Mouse (Mus musculus) gastrocnemius, adult 18-20 months (tissue): Measurements from ENCODE around the gene Psmb8. TPM values are rescaled to one million over a fixed set of nuclear protein-coding genes. Genes with fewer than 3 reads are reported as not detected.
"Not testable (repeated sequence)": the region's sequence is repeated elsewhere in the genome, so short reads cannot be mapped to it uniquely, and the experiment has no call there.

Source experiments
- DNase-seq: peaks from one replicate; pipeline ENCODE4 v3.0.0; 2021; ENCODE audit warnings: low spot score
- total RNA-seq, 2 experiments: library from RNA; stranded (reverse); gene quantifications; 2 replicates each; pipeline ENCODE4 v1.2.3; 2021

Gene Psmb8
- total RNA-seq, 2 experiments from 2014 or later: 3.2 to 6.7 TPM

- no peak for DNase-seq
Measured at GRCm38 (mm10) chr17:34211746-34212365, 14.3 kb downstream of the Psmb8 start.

DNA sequence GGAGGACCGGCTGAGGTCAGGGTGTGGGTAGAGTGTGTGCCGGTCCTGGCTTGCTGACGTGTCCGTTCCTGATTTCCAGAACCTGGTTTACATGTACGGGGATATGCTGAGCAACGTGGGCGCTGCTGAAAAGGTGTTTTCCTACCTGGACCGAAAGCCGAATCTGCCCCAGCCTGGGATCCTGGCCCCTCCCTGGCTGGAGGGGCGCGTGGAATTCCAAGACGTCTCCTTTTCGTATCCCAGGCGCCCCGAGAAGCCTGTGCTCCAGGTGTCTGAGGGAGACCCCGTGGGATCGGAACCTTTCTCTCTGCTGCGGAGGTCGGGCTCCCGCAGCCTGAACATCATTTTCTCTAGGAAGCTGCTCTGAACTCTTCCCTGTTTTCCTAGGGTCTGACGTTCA lies 16.4 kb downstream of the Psmb8 start:
- no peak for DNase-seq

DNA sequence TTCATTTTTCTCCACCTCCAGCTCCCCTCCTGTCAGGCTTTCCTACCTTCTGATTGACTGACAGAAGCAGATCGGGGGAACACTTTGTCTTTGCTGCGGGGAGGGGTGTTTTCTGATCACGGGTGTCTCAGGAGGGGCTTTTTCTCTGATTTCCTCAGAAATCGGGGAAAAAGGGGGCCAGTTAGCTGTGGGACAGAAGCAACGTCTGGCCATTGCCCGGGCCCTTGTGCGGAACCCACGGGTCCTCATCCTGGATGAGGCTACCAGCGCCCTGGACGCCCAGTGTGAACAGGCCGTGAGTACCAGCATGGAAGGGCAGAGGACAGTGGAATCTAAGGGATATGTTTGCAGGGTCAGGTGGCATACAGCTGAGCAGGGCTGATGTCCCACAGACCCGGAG lies 17.7 kb downstream of the Psmb8 start:
- DNase-seq: no peak

DNA sequence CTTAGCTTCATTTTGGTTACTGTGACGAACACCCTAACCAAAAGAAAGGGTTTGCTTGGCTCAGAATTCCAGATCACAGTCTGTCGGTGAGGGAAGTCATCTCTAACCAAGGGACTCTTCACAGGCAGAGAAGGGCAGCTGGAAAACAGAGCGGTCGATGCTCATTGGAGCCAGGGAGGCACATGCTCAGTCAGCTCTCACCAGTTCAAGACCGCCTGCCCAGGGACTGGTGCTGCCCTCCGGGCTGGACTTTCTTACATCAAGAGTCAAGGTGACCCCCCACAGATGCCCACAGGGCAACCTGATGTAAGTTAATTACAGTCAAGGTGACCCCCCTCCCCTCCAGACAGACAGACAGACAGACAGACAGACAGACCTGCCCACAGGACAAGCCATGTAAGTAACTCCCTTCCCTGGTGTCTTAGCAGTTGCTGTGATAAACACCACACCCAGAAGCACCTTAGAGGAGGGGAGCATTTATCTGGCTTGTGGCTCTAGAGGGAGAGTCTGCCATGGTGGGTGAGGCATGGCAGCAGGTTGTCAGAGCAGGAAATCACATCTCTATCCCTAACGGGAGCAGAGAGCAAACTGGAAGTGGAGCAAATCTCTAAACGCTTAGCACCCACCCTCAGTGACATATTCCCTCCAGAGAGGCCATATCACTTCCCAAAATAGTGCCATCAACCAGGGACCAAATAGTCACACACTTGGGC lies 19.9 kb downstream of the Psmb8 start:
- no peak for DNase-seq

DNA sequence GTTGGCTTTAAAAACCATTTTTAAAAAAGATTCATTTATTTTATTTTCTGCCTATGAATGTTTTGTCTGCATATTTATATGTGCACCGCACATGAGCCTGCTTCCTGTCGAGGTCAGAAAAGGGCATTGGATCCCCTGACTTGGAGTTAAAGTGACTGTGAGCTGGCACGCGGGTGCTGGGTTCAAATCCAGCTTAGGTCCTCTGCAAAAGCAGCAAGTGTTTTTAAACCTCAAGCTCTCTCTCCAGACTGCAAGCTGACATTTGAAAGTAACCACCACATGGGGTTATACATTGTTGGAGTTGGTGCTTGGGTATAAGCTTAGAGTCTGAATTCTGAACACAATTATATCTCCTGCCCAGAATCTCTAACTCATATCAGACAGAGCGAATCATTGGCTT lies 20.5 kb downstream of the Psmb8 start:
- no peak for DNase-seq

DNA sequence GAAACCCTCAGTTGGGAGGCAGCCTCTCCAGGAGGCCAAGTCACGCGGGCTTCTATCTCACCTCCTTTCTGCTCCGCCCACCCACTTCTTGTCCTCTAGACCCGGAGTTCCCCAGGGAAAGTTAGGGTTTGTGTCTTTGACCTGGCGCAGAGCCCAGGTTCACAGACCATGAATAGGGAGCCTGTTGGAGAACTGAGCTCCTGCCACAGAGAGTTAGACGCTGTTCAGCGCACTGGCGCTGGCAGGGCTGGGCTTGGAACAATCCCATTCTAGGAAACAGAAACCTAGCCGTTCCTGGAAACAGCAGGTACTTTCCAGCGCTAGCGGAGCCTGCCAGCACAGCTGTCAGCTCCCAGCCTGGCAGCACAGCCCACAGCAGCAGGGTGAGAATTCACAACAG lies 21.2 kb downstream of the Psmb8 start:
- peak; percentile 79 for DNase-seq

- DNase-seq: not testable (repeated sequence)
Measured at GRCm38 (mm10) chr17:34219096-34219495, 21.6 kb downstream of the Psmb8 start.

DNA sequence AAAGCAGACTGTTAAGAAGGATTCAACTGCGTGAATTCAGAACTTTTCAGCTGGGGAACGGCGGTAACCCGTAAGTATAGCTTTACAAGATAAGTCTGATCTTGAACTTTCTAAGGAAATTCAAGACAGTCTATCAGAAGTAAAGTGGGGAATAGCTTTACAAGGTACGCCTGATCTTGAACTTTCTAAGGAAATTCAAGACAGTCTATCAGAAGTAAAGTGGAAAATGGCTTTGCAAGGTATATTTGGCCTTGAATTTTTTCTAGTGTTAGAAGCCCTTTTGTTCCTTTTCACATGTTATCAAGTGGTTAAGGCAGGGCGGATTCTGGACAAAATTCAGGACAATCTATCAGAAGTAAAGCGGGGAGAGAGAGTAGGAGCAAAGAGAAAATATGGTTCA lies 22.3 kb downstream of the Psmb8 start:
- peak; percentile 66 for DNase-seq

DNA sequence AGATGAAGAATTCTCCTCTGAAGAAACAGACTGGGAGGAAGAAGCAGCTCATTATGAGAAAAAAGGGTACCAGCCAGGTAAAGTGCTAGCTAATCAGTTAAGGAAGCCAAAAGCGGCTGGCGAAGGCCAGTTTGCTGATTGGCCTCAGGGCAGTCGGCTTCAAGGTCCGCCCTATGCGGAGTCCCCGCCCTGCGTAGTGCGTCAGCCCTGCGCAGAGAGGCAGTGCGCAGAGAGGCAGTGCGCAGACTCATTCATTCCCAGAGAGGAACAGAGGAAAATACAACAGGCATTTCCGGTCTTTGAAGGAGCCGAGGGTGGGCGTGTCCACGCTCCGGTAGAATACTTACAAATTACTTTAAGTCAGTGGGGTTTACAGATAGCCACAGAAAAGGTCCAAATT lies 22.9 kb downstream of the Psmb8 start:
- DNase-seq: not testable (repeated sequence)

DNA sequence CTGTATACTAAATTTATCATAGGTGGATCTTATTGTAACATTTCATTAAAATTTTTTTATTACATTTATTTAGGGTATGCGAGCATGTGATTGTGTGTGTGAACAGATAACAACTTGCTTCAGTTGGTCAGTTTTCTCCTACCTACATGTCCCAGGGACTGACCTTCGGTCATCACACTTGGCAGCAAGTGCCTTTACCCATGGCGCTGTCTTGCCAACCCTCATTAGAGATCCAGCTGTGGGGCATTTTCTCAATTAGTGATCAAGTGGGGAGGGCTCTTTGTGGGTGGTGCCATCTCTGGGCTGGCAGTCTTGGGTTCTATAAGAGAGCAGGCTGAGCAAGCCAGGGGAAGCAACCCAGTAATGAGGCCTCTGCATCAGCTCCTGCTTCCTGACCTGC lies 27.3 kb downstream of the Psmb8 start:
- DNase-seq: no peak

DNA sequence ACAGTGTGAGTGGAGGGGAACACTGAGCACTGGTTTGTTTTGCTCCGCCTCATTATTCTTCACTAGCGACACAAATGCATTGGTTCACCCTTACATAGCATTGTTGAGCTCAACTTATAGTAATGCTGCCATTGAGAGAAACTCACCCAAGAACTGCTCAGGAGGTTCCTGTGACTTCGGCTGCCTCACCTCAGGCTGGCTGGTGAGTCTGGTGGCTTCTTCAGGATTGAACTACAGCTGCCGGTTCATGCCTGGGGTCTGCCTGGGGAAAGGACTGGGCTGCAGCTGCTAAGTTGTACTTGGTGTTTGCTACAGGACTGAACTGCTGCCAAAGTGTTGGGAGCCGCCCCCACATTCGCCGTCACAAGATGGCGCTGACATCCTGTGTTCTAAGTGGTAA lies 27.9 kb downstream of the Psmb8 start:
- no peak for DNase-seq

DNA sequence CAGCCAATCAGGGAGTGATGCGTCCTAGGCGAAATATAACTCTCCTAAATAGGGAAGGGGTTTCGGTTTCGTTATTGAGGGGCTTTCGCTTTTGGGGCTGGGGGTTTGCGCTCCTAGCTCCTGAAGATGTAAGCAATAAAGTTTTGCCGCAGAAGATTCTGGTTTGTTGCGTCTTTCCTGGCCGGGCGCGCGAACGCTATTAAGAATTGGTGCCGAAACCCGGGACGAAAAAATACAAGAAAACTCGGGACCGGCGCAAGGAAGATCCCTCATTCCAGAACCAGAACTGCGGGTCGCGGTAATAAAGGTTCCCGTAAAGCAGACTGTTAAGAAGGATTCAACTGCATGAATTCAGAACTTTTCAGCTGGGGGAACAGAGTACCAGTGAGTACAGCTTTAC lies 28.4 kb downstream of the Psmb8 start:
- DNase-seq: not testable (repeated sequence)

DNA sequence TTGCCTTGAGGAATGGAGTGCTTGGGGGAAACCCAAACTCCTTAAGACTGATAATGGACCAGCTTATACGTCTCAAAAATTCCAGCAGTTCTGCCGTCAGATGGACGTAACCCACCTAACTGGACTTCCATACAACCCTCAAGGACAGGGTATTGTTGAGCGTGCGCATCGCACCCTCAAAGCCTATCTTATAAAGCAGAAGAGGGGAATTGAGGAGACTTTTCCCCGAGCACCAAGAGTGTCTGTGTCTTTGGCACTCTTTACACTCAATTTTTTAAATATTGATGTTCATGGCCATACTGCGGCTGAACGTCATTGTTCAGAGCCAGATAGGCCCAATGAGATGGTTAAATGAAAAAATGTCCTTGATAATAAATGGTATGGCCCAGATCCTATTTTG lies 33.5 kb downstream of the Psmb8 start:
- DNase-seq: not testable (repeated sequence)

DNA sequence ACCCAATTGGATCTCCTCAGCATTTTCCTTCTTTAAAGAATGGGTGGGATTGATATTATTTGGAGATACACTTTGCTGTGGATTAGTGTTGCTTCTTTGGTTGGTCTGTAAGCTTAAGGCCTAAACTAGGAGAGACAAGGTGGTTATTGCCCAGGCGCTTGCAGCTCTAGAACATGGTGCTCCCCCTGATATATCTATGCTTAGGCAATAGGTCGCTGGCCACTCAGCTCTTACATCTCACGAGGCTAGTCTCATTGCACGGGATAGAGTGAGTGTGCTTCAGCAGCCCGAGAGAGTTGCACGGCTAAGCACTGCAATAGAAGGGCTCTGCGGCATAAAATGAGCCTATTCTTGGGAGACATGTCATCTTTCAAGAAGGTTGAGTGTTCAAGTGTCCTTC lies 34.5 kb downstream of the Psmb8 start:
- DNase-seq: not testable (repeated sequence)

GRCm38 (mm10) chr17:34234926-34235325 lies 37.4 kb downstream of the Psmb8 start:
- DNase-seq: peak; percentile 85

GRCm38 (mm10) chr17:34236691-34237090 lies 39.2 kb downstream of the Psmb8 start:
- no peak for DNase-seq

DNA sequence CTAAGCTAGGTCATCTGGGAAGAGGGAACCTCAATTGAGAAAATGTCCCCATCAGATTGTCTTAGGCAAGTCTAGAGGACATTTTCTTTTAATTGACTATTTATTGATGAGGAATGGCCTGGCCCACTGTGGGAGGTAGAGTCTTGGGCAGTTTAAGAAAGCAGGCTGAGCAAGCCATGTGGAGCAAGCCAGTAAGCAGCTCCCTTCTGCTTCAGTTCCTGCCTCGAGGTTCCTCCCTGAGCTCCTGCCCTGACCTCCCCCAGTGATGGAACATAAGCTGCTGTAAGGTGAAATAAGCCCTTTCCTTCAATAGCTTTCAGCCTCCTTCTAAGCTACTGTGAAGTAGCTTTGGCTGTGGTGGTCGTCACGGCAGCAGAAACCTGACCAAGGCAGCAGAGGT lies 40.2 kb downstream of the Psmb8 start:
- DNase-seq: no peak

DNA sequence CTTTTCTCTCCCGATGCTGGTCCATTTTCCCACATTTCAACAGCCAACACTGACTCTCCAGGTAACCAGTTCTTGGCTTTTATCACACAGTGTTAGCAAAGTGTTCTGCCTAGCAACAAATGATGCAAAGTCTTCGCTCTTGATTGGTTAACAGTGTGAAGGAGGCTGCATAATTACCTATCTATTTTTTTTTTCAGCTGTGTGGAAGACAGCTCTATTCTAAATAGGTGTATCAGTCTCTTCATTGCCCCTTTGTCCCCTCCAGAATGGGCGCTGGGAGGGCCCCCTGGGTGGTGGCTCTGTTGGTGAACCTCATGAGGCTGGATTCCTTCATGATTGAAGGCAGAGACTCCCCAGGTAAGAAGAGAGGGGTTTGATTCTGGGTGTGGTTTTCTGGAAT lies 41.2 kb downstream of the Psmb8 start, which contains the start of gene H2-Ob:
H2-Ob (plus strand) TSS at position 198 of the 400 bp plus-strand sequence.
- DNase-seq: peak; percentile 30

DNA sequence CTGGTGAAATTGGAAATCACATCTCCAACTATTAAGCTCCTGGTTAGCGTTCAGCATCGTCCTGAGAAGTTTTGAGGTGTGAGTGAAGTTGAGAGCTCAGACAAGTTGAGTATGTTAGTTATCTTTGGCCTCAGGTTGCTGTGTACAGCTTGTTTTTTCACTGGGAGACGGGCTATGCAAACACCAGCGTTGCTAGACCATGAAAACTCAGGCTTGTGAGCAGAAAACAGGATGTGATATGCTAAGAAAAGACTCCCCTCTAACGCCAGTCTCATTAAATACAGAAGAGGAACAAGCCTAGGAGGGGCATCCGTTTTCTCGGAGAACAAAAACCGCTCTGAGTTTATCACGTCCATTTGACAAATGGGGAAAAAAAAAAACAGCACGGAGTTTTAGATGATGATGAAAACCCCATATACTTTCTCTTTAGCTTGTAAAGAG lies 42.1 kb downstream of the Psmb8 start:
- DNase-seq: no peak

DNA sequence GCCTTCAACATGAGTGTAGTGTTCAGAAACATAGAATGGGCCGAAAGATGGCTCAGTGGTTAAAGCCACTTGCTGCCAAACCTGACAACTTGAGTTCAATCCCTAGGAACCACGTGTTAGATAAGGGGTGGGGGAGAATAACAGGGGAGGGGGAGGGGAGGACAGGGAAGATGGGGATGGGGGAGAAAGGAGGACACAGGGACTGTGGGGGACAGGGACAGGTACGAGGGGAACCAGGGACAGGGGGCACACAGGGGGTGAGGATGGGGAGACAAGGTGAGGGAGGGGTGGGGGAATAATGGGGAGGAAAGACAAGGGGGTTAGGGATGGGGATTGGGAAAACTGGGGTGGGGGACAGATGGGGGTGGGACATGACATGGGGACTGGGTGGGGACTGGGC lies 42.8 kb downstream of the Psmb8 start:
- no peak for DNase-seq

DNA sequence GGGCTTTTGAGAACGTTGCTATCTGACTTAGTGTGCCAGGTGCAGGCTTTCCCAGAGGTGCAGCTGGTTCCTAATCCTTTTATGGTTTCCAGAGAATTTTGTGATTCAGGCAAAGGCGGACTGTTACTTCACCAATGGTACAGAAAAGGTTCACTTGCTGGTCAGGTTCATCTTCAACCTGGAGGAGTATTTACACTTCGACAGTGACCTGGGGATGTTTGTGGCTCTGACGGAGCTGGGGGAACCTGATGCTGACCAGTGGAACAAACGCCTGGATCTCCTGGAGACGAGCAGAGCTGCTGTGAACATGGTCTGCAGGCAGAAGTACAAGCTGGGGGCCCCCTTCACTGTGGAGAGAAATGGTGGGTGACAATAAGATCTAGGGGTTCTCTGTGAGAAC lies 43.4 kb downstream of the Psmb8 start:
- DNase-seq: no peak

DNA sequence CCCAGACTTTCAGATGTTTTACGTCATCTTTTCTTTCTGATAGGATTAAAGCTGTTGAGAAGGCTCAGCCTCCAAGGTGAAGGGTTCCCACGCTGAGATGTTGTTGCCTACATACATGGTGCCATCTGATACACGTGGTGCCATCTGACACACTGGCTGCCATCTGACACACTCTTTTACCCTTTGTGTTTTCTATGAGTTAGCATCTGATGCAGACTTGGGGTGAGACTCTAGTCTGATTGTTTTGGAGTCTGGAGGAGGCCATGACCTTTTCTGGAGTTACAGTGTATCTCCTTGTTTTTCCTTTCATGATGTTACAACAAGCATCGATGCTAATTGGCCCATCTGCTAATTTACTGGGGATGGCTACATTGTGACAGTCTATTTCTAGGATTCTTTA lies 47.1 kb downstream of the Psmb8 start:
- no peak for DNase-seq

- DNase-seq: no peak
Measured at GRCm38 (mm10) chr17:34247047-34247446, 49.5 kb downstream of the Psmb8 start.
